Mouse (Mus musculus) limb, embryonic 11.5 days (tissue): ENCODE results near the gene Nol12. TPM values are rescaled to one million over a fixed set of nuclear protein-coding genes. Genes with fewer than 3 reads are reported as not detected.

ENCODE experiments used
- ATAC-seq: fragments of 200-750 bp; cut with Nextera tagmentation; 2 replicates; pipeline ENCODE4 v1.8.0; 2017; ENCODE audit warnings: low read depth; ENCODE audit not compliant: insufficient number of reproducible peaks, low FRiP score, low TSS enrichment
- DNase-seq: peaks from one replicate; pipeline ENCODE4 v3.0.0-alpha.2; 2015; ENCODE audit warnings: low spot score
- H3K27ac ChIP-seq: fragments of 300-500 bp; sonication (generic); replicated peaks from 2 replicates; pipeline ENCODE4 v1.5.1; 2014; ENCODE audit warnings: low read depth, mild to moderate bottlenecking, low read length
- H3K27me3 ChIP-seq: fragments of 300-500 bp; sonication (generic); 2 replicates; pipeline ENCODE4 v1.6.1; 2014; ENCODE audit warnings: mild to moderate bottlenecking, low read length, mixed read lengths; ENCODE audit not compliant: control insufficient read depth, insufficient read depth
- H3K36me3 ChIP-seq: fragments of 300-500 bp; sonication (generic); 2 replicates; pipeline ENCODE4 v1.6.1; 2014; ENCODE audit warnings: mild to moderate bottlenecking, low read length, moderate library complexity, mixed read lengths; ENCODE audit not compliant: control insufficient read depth, insufficient read depth
- H3K4me1 ChIP-seq: fragments of 300-500 bp; sonication (generic); 2 replicates; pipeline ENCODE4 v1.6.1; 2014; ENCODE audit warnings: low read length, mixed read lengths; ENCODE audit not compliant: control insufficient read depth, insufficient read depth
- H3K4me2 ChIP-seq: fragments of 300-500 bp; sonication (generic); 2 replicates; pipeline ENCODE4 v1.6.1; 2014; ENCODE audit warnings: low read depth, mild to moderate bottlenecking, moderate library complexity; ENCODE audit not compliant: severe bottlenecking
- H3K4me3 ChIP-seq: fragments of 300-500 bp; sonication (generic); 2 replicates; pipeline ENCODE4 v1.5.1; 2014; ENCODE audit warnings: low read depth, low read length
- H3K9ac ChIP-seq: fragments of 300-500 bp; sonication (generic); 2 replicates; pipeline ENCODE4 v1.6.1; 2014; ENCODE audit warnings: mild to moderate bottlenecking, low read length
- H3K9me3 ChIP-seq: fragments of 300-500 bp; sonication (generic); 2 replicates; pipeline ENCODE4 v1.6.1; 2016; ENCODE audit warnings: low read length; ENCODE audit not compliant: control insufficient read depth
- WGBS: fragments of 180-500 bp; shearing (Covaris S2); extraction: QIAGEN DNeasy Blood & Tissue Kit; methylation state at CpG from one replicate; pipeline ENCODE4 v1.1.7; 2014; 5-methylcytosine and 5-hydroxymethylcytosine counted together
- polyA plus RNA-seq: library from polyadenylated mRNA; unstranded; fragments of >200 nt; fragmentation: Nextera tagmentation; extraction: Ambion mirVana; gene quantifications from 2 replicates; pipeline ENCODE4 v1.2.1, GENCODE M21; 2014

Gene Nol12
- polyA plus RNA-seq, 1 experiment from 2014 or later = 72.7 TPM

- H3K4me1 ChIP-seq = peaks cover 20% of the 10 kb centered on the region
- peak within 1 kb of the TSS; percentile 76 for H3K9ac ChIP-seq
- H3K4me2 ChIP-seq = peak within 1 kb of the TSS; percentile 77
- peak within 1 kb of the TSS; percentile 85 for H3K4me3 ChIP-seq
- under 1% methylated on average over 20 of the region's 20 CpGs for WGBS
- H3K27me3 ChIP-seq = no peaks in the 10 kb centered on the region
- no peak for ATAC-seq
- H3K27ac ChIP-seq = peak within 1 kb of the TSS; percentile 42; the same call in 1 of the 2 replicates
- H3K9me3 ChIP-seq = no peaks in the 10 kb centered on the region
- H3K36me3 ChIP-seq = 0 out of 2 replicates have a peak, but pooled peaks cover 5% of the 10 kb centered on the region
- DNase-seq = no peak
Measured at GRCm38 (mm10) chr15:78899409-78899739, 35.4 kb upstream of the Nol12 start, which contains the start of gene Gm49510. TSS of gene Gm49510 (plus strand) at chr15:78899667.

- H3K36me3 ChIP-seq = 0 out of 2 replicates have a peak, but pooled peaks cover 5% of the 10 kb centered on the region
- H3K4me3 ChIP-seq = peak within 1 kb of the TSS; percentile 85
- peaks cover 20% of the 10 kb centered on the region for H3K4me1 ChIP-seq
- H3K9me3 ChIP-seq = no peaks in the 10 kb centered on the region
- peak; percentile 79 for DNase-seq
- H3K27ac ChIP-seq = peak within 1 kb of the TSS; percentile 42; the same call in 1 of the 2 replicates
- peak within 1 kb of the TSS; percentile 77 for H3K4me2 ChIP-seq
- ATAC-seq = peak; percentile 66; the same call in 1 of the 2 replicates
- peak within 1 kb of the TSS; percentile 76 for H3K9ac ChIP-seq
- no peaks in the 10 kb centered on the region for H3K27me3 ChIP-seq
- WGBS = under 1% methylated on average over 44 of the region's 47 CpGs
Measured at GRCm38 (mm10) chr15:78899740-78900584, 34.8 kb upstream of the Nol12 start, which contains the start of gene Sh3bp1. TSS of gene Sh3bp1 (plus strand) at chr15:78899768.

- no peaks in the 10 kb centered on the region for H3K27me3 ChIP-seq
- peak overlapping the region; percentile 76 for H3K9ac ChIP-seq
- ATAC-seq = 0 out of 2 replicates have a peak, but pooled peaks have one; percentile 22
- no peak for DNase-seq
- peak overlapping the region; percentile 67; the same call in 1 of the 2 replicates for H3K27ac ChIP-seq
- peaks cover 11% of the 10 kb centered on the region; the same call in 1 of the 2 replicates for H3K36me3 ChIP-seq
- H3K9me3 ChIP-seq = no peaks in the 10 kb centered on the region
- WGBS = 9% methylated on average over 18 of the region's 18 CpGs
- H3K4me2 ChIP-seq = peak overlapping the region; percentile 77
- H3K4me3 ChIP-seq = peak overlapping the region; percentile 85
- H3K4me1 ChIP-seq = peaks cover 20% of the 10 kb centered on the region
Measured at GRCm38 (mm10) chr15:78900585-78901421, 33.9 kb upstream of the Nol12 start.

GRCm38 (mm10) chr15:78901422-78901789 lies 33.3 kb upstream of the Nol12 start:
- peaks cover 20% of the 10 kb centered on the region for H3K4me1 ChIP-seq
- H3K4me2 ChIP-seq = peak overlapping the region; percentile 77
- H3K27ac ChIP-seq = peak overlapping the region; percentile 67; the same call in 1 of the 2 replicates
- peak overlapping the region; percentile 76; the same call in 1 of the 2 replicates for H3K9ac ChIP-seq
- H3K36me3 ChIP-seq = peaks cover 16% of the 10 kb centered on the region
- H3K27me3 ChIP-seq = no peaks in the 10 kb centered on the region
- DNase-seq (peak; percentile 45), ATAC-seq (no peak)
- WGBS = 45% methylated on average over 8 of the region's 8 CpGs
- no peaks in the 10 kb centered on the region for H3K9me3 ChIP-seq
- peak overlapping the region; percentile 85 for H3K4me3 ChIP-seq

GRCm38 (mm10) chr15:78903243-78903642 lies 31.5 kb upstream of the Nol12 start:
- ATAC-seq = no peak
- Histone ChIP-seq H3K9ac (no peak overlapping the region), H3K36me3 (peaks cover 17% of the 10 kb centered on the region), H3K4me1 (peaks cover 20% of the 10 kb centered on the region), H3K4me3 (no peak overlapping the region), H3K27ac (no peak overlapping the region), H3K9me3 (no peaks in the 10 kb centered on the region), H3K4me2 (no peak overlapping the region), H3K27me3 (no peaks in the 10 kb centered on the region)
- whole genome bisulfite sequencing = 15% methylated on average over 2 of the region's 2 CpGs
- DNase-seq = peak; percentile 90

- WGBS = 86% methylated on average over 7 of the region's 7 CpGs
- no peaks in the 10 kb centered on the region for H3K27me3 ChIP-seq
- peaks cover 18% of the 10 kb centered on the region for H3K36me3 ChIP-seq
- H3K4me1 ChIP-seq = 0 out of 2 replicates have a peak, but pooled peaks cover 3% of the 10 kb centered on the region
- H3K9ac ChIP-seq = no peak overlapping the region
- H3K9me3 ChIP-seq = no peaks in the 10 kb centered on the region
- no peak overlapping the region for H3K4me3 ChIP-seq
- no peak for ATAC-seq
- DNase-seq = no peak
- H3K4me2 ChIP-seq = no peak overlapping the region
- no peak overlapping the region for H3K27ac ChIP-seq
Measured at GRCm38 (mm10) chr15:78908399-78908798, 26.3 kb upstream of the Nol12 start.

GRCm38 (mm10) chr15:78908982-78909381 lies 25.8 kb upstream of the Nol12 start:
- no peaks in the 10 kb centered on the region for H3K9me3 ChIP-seq
- H3K27me3 ChIP-seq = no peaks in the 10 kb centered on the region
- H3K36me3 ChIP-seq = peaks cover 18% of the 10 kb centered on the region
- WGBS = 91% methylated on average over 8 of the region's 8 CpGs
- H3K27ac ChIP-seq = no peak overlapping the region
- no peak overlapping the region for H3K4me2 ChIP-seq
- no peak overlapping the region for H3K4me3 ChIP-seq
- 0 out of 2 replicates have a peak, but pooled peaks cover 3% of the 10 kb centered on the region for H3K4me1 ChIP-seq
- DNase-seq (no peak), ATAC-seq (no peak)
- H3K9ac ChIP-seq = no peak overlapping the region

- Histone ChIP-seq H3K4me1 (peaks cover 20% of the 10 kb centered on the region), H3K9me3 (no peaks in the 10 kb centered on the region), H3K4me3 (no peak overlapping the region), H3K36me3 (peaks cover 6% of the 10 kb centered on the region; the same call in 1 of the 2 replicates), H3K4me2 (no peak overlapping the region), H3K27me3 (no peaks in the 10 kb centered on the region), H3K27ac (no peak overlapping the region), H3K9ac (no peak overlapping the region)
- peak; percentile 55 for DNase-seq
- no peak for ATAC-seq
- 46% methylated on average over 9 of the region's 9 CpGs for WGBS
Measured at GRCm38 (mm10) chr15:78912040-78912439, 22.7 kb upstream of the Nol12 start.
